Mouse (Mus musculus) adrenal gland, adult 18-20 months (tissue): Measurements from ENCODE around the gene Lpar3. TPM values are rescaled to one million over a fixed set of nuclear protein-coding genes. Genes with fewer than 3 reads are reported as not detected.

Experiments used
- DNase-seq, 2 experiments: peaks; one replicate each; pipeline ENCODE4 v3.0.0; 2021 to 2022; ENCODE audit warnings: low spot score in 2 of 2
- total RNA-seq, 2 experiments: library from RNA; stranded (reverse); gene quantifications; 1 replicate in 1 of 2; 2 replicates in 1 of 2; pipeline ENCODE4 v1.2.3; 2021

Lpar3 gene
- total RNA-seq, 2 experiments from 2014 or later, result not detected

GRCm38 (mm10) chr3:146257483-146258122, 36.8 kb downstream of the Lpar3 start:
- DNase-seq, result no peak

GRCm38 (mm10) chr3:146260203-146260602, 39.4 kb downstream of the Lpar3 start:
- DNase-seq, result no peak

- DNase-seq, result no peak
Observed at GRCm38 (mm10) chr3:146260845-146261244, 40.1 kb downstream of the Lpar3 start.

DNA sequence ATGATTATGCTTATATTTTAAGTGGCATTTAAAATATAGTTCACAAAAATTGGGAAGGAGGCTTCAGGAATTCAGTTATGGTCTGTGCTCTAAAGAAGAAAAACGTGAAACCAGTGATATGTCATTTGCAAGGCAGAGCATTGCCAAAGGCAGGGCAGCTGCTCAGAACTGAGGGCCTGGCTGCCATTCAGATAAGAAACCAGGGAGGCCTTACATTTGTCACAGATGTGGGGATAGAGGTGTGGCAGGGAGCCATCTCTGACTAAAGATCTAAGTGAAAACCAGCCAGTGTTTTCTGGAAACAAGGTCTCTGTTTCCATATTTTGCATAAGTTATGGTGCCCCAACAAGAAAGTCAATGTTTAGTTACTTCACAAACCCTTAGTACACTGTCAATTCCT, 41.8 kb downstream of the Lpar3 start:
- no peak for DNase-seq

DNA sequence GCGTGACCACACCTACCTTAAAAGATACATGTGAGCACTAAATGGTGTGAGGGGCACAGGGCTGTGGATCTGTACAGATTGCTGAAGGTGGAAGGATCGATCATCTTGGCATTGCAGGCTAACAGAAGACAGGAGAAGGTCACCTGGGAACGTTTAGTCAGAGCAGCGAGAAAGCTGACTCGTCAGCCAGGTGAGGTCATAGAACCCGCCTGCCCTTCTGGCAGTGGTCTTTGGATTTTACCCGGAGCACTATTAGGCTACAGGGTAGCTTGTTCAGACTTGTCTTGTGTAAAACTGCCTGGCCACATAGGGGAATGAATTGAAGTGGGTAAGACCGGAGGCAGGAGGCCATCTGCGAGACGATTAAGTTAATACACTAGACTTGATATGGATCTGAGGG, 43.4 kb downstream of the Lpar3 start:
- no peak for DNase-seq

GRCm38 (mm10) chr3:146265545-146266130, 44.9 kb downstream of the Lpar3 start:
- DNase-seq, result no peak

- DNase-seq, result no peak
Observed at GRCm38 (mm10) chr3:146268024-146268801, 47.5 kb downstream of the Lpar3 start.

DNA sequence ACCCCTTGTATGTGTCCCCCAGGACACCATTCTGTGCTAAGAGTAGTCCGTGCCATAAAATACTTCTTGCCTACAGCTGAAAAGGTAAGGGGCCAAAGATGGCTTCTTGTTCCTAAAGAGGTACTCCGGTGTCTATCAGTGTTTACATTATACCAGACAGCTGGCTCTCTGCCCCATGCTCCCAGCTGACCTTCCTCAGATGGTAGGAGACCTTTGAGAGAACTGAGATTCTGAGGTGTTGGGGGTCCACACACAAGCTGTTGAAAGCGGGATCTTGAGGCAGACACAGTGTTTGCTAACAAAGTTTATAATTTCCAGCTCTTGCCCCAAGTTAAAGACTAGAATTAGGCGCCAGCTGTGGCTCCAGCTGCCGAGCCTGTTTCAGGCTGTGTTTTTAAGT, 53.7 kb downstream of the Lpar3 start:
- no peak for DNase-seq

DNA sequence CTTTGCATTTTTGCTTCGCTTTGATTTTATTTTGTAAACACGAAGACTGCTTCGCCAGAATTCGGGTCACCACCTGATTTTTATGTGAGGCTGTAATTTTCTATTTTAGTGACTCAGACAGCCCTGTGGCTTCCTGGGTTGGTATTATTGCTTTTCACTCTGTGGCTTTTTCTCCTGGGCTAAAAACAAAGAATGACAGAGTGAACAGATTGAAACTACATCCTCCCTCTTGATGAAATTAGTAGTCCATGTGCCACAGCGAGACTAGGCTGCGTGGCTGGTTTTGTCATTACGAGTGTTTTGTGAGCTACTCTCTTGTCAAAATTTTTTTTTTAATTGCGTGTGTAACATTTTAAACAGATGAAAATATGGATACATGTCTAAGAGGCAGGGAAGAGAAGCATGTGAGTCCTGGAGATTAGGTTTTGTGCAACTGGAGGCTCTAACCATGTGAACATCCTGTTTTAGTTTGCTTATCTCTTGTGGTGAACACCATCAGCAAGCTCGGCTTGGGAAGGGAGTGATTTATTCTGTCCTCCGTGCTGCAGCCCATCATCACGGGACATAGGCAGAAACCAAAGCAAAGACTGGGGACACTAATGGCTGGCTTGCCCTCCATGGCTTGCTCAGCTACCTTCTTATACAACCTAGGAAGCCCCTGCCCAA, 54.7 kb downstream of the Lpar3 start:
- no peak for DNase-seq

DNA sequence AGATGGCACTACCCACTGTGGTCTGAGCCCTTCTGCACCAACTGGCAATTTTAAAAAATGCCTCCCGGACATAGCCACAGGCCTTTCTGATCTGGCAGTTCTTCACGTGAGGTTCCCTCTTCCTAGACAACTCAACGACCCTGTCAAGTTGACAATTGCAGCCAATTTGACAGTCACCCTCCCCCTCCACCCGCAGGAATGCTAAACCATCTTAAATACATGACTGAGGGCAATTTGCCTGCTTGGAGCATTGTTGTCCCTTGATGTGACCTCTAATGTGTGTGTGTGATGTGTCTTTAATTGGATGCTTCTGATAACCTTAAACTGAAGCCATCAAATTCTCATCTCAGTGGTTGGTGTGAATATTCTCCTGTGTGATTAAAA, 55.3 kb downstream of the Lpar3 start:
- no peak for DNase-seq

DNA sequence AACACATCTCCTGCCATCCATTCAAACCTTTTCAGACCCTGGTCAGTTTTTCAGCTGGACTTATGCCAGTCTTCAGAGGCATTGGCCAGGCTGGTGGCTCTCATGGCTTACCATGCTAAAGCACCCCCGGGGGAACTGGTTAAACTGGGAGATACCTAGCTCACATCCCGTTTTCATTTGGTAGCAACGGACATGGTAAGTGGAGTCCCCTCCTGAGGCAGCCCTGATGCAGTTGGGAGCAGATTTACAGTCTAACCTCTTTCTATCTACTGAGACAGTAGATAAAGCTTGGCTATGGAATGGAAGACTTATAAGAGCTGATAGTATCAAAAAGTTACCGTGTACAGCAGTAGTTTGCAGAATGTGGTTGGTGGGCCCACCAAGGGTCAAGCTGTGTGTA, 56.2 kb downstream of the Lpar3 start:
- DNase-seq, result no peak

GRCm38 (mm10) chr3:146277456-146277855, 56.7 kb downstream of the Lpar3 start:
- peak; percentile 31 to 51 for DNase-seq

DNA sequence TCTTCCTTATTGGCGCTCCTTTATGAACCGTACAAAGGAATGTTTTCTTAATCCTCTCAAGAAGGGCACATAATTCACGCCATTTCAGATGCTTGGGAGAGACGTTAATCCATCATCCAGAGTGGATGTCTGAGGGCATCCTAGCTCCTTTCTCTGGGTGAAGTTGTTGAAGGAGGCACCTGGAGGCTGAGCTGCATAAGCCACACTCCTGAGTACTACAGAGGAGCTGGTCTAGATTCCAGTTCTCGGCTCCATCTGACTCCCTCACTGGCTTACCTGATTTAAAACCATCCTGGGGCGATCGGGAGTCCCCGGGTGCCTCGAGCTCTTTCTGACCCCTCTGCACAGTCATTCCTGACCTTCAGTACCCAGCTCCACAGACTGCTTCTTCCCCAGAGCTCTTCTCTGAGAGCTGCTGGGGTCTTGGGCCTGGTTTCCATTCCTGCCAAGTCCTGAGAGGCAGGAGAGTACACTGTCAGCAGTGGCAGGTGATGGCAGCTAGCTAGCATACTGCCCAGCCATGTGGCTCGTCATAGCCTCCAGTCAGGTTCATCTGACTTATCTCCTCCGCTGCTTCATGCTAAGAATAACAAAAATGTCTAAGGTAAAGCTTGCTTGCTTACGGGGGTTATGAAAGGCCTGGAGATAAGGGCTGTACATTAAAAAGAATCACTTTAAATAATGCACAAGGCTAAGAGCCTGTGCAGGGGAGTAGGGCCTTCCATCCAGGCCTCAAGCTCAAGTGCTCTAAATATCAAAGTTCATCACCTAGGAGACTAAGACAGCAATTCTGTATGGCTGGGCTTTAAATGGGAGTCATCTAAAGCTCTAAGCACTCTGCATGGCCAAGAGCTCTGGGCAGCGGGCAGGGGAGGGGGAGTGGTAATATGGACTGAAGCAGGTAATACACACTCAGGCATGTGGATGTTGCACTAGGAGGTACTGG, 57.7 kb downstream of the Lpar3 start:
- DNase-seq, result no peak

- no peak for DNase-seq
Observed at GRCm38 (mm10) chr3:146283732-146284361, 63.1 kb downstream of the Lpar3 start.

DNA sequence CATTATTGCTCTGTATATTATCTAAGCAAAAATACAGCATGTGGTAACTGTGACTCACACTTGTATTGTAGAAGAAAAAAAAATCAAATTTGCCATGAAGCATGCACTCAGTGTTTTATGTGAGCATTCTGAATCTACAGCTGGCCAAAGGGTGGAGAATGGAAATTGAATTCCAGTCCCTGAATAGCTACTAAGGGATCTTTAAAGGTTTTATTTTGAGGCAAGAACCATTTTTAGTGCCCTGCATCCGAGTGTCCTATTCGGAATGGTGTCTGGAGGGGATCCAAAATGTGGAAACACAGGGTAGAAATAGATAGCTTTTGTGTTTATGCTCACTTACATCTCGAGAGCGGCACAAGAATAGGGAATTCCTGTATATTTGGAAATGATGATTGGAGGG, 65.4 kb downstream of the Lpar3 start:
- no peak for DNase-seq

DNA sequence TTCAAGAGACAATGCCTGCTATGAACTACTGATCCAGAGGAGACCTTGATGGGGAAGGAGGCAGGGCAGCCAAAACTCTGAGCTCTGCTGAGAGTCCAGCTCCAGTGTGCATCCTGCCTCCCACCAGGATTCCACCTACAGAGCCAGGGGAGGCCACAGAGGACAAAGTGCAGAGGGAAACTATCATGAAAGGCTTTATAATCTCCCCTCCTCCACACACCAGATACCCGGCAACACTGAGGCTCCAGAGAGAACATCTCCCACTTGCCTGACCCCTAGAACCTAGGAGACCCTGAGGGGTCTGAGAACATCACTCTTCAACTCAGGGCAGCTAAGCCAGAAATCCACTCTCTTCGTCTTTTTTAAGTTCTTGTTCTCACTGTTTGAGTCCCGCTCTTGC, 71.2 kb downstream of the Lpar3 start:
- DNase-seq, result no peak

DNA sequence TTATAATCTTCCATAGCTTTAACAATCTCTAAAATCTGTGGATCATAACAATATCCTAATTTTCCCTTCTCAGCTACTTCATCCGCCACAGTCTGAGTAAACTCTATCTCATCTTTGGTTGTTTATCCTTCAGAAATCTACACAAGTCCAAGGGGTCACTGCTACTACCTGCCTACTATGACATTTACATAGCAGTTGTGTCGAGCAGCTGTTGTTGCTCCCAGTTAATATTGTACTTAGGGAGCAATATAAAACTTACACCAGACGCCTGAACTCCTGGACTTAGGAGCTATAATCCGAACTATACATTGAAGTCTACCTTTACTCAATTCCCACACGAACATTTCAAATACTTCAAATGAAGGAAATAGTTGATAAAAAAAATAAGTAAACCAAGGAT, 71.8 kb downstream of the Lpar3 start:
- DNase-seq, result no peak

- DNase-seq, result no peak
Observed at GRCm38 (mm10) chr3:146302451-146302850, 81.7 kb downstream of the Lpar3 start.

DNA sequence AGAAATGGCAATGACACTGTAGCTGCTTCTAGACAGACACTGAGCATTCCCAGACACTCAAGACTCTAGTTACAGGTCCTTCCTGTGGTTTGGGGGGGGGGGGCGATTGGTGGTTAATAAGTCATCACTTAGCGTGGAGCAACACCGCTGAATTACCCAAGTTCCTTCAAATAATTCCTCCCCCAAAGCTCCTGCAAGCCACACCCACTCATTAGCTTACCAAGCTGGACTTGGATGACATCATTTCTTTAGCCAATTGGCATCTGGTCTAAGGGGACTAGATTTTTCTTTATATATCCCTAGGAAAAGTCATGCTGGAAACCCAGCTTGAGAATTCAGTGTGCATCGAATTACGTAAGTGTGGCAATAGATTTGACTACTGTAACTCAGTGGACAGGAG, 82.4 kb downstream of the Lpar3 start:
- no peak for DNase-seq
